Mouse (Mus musculus) kidney, postnatal 0 days (tissue): ENCODE results near the gene Myo7a. TPM values are rescaled to one million over a fixed set of nuclear protein-coding genes. Genes with fewer than 3 reads are reported as not detected.

Experiments used
- ATAC-seq: fragments of 200-750 bp; cut with Nextera tagmentation; replicated peaks from 2 replicates; pipeline ENCODE4 v1.8.0; 2017; ENCODE audit warnings: low read depth, moderate number of reproducible peaks, moderate TSS enrichment, moderate library complexity; ENCODE audit not compliant: low FRiP score
- DNase-seq: peaks from one replicate; pipeline ENCODE4 v3.0.0-alpha.2; 2016; ENCODE audit warnings: low spot score
- H3K27ac ChIP-seq: fragments of 300-500 bp; sonication (generic); 2 replicates; pipeline ENCODE4 v1.5.1; 2014; ENCODE audit warnings: mild to moderate bottlenecking
- H3K27me3 ChIP-seq: fragments of 300-500 bp; sonication (generic); 2 replicates; pipeline ENCODE4 v1.6.1; 2014; ENCODE audit warnings: low read length, mixed read lengths; ENCODE audit not compliant: insufficient read depth
- H3K36me3 ChIP-seq: fragments of 300-500 bp; sonication (generic); 2 replicates; pipeline ENCODE4 v1.6.1; 2014; ENCODE audit warnings: low read length, mixed read lengths; ENCODE audit not compliant: insufficient read depth
- H3K4me1 ChIP-seq: fragments of 300-500 bp; sonication (generic); replicated peaks from 2 replicates; pipeline ENCODE4 v1.6.1; 2014; ENCODE audit warnings: antibody characterized with exemption, low read length, mixed read lengths; ENCODE audit not compliant: insufficient read depth
- H3K4me2 ChIP-seq: fragments of 300-500 bp; sonication (generic); 2 replicates; pipeline ENCODE4 v1.6.1; 2014; ENCODE audit warnings: mild to moderate bottlenecking, low read length, moderate library complexity, mixed read lengths
- H3K4me3 ChIP-seq: fragments of 300-500 bp; sonication (generic); replicated peaks from 2 replicates; pipeline ENCODE4 v1.5.1; 2014; ENCODE audit warnings: low read depth, low read length
- H3K9ac ChIP-seq: fragments of 300-500 bp; sonication (generic); 2 replicates; pipeline ENCODE4 v1.6.1; 2014; ENCODE audit warnings: low read depth, low read length
- H3K9me3 ChIP-seq: fragments of 300-500 bp; sonication (generic); replicated peaks from 2 replicates; pipeline ENCODE4 v1.6.1; 2016; ENCODE audit warnings: low read length, inconsistent platforms, mixed read lengths
- CTCF ChIP-seq: IDR thresholded peaks from 2 replicates; pipeline ENCODE4 v1.5.1; 2016; ENCODE audit warnings: antibody characterized with exemption, low read depth, mild to moderate bottlenecking, moderate library complexity
- WGBS: fragments of 180-500 bp; shearing (Covaris S2); extraction: QIAGEN DNeasy Blood & Tissue Kit; methylation state at CpG from one replicate; pipeline ENCODE4 v1.1.7; 2014; 5-methylcytosine and 5-hydroxymethylcytosine counted together
- polyA plus RNA-seq: library from polyadenylated mRNA; unstranded; fragments of >200 nt; fragmentation: Nextera tagmentation; extraction: Ambion mirVana; gene quantifications from 2 replicates; pipeline ENCODE4 v1.2.1, GENCODE M21; 2015

Myo7a gene
- polyA plus RNA-seq, 1 experiment from 2014 or later, result 7.6 TPM

- DNase-seq, result no peak
- Histone ChIP-seq H3K9ac (no peak overlapping the region), H3K9me3 (no peaks in the 10 kb centered on the region), H3K36me3 (no peaks in the 10 kb centered on the region), H3K27ac (no peak overlapping the region), H3K4me2 (no peak overlapping the region), H3K4me3 (no peak overlapping the region), H3K4me1 (no peaks in the 10 kb centered on the region), H3K27me3 (no peaks in the 10 kb centered on the region)
- 21% methylated on average over 9 of the region's 9 CpGs for WGBS
- TF ChIP-seq CTCF, result no peak
- no peak for ATAC-seq
Observed at GRCm38 (mm10) chr7:98139216-98139615, 19.9 kb upstream of the Myo7a start.

- Histone ChIP-seq H3K4me1 (no peaks in the 10 kb centered on the region), H3K9me3 (no peaks in the 10 kb centered on the region), H3K36me3 (no peaks in the 10 kb centered on the region), H3K9ac (no peak overlapping the region), H3K4me3 (no peak overlapping the region), H3K4me2 (no peak overlapping the region), H3K27ac (no peak overlapping the region), H3K27me3 (no peaks in the 10 kb centered on the region)
- DNase-seq (no peak), ATAC-seq (no peak)
- 22% methylated on average over 2 of the region's 2 CpGs for WGBS
- no peak for TF ChIP-seq CTCF
Observed at GRCm38 (mm10) chr7:98137995-98138394, 18.7 kb upstream of the Myo7a start.

GRCm38 (mm10) chr7:98137583-98137982 is 18.3 kb upstream of the Myo7a start:
- H3K27ac ChIP-seq, result no peak overlapping the region
- no peak overlapping the region for H3K4me2 ChIP-seq
- H3K9me3 ChIP-seq, result no peaks in the 10 kb centered on the region
- H3K36me3 ChIP-seq, result no peaks in the 10 kb centered on the region
- no peak overlapping the region for H3K9ac ChIP-seq
- DNase-seq (no peak), ATAC-seq (no peak)
- no peak overlapping the region for H3K4me3 ChIP-seq
- no peaks in the 10 kb centered on the region for H3K4me1 ChIP-seq
- no peak for TF ChIP-seq CTCF
- 56% methylated on average over 3 of the region's 3 CpGs for WGBS
- no peaks in the 10 kb centered on the region for H3K27me3 ChIP-seq

- WGBS, result 91% methylated on average over 8 of the region's 8 CpGs
- H3K4me3 ChIP-seq, result no peak overlapping the region
- ATAC-seq (no peak), DNase-seq (no peak)
- peaks cover 3% of the 10 kb centered on the region; the same call in 1 of the 2 replicates for H3K36me3 ChIP-seq
- H3K27ac ChIP-seq, result no peak overlapping the region
- H3K9ac ChIP-seq, result no peak overlapping the region
- TF ChIP-seq CTCF, result peak; percentile 33; the same call in 1 of the 2 replicates
- no peaks in the 10 kb centered on the region for H3K9me3 ChIP-seq
- H3K4me1 ChIP-seq, result no peaks in the 10 kb centered on the region
- no peak overlapping the region for H3K4me2 ChIP-seq
- H3K27me3 ChIP-seq, result no peaks in the 10 kb centered on the region
Observed at GRCm38 (mm10) chr7:98131751-98132150, 12.4 kb upstream of the Myo7a start.

- no peaks in the 10 kb centered on the region for H3K4me1 ChIP-seq
- H3K9ac ChIP-seq, result no peak overlapping the region
- H3K27me3 ChIP-seq, result no peaks in the 10 kb centered on the region
- H3K36me3 ChIP-seq, result 0 out of 2 replicates have a peak, but pooled peaks cover 4% of the 10 kb centered on the region
- peak; percentile 68 for TF ChIP-seq CTCF
- H3K9me3 ChIP-seq, result no peaks in the 10 kb centered on the region
- 41% methylated on average over 5 of the region's 5 CpGs for WGBS
- H3K27ac ChIP-seq, result no peak overlapping the region
- H3K4me2 ChIP-seq, result no peak overlapping the region
- H3K4me3 ChIP-seq, result no peak overlapping the region
- no peak for ATAC-seq
- DNase-seq, result peak; percentile 45
Observed at GRCm38 (mm10) chr7:98125473-98125872, 6.1 kb upstream of the Myo7a start.

GRCm38 (mm10) chr7:98124701-98125100 is 5.4 kb upstream of the Myo7a start:
- H3K27me3 ChIP-seq, result no peaks in the 10 kb centered on the region
- no peak overlapping the region for H3K27ac ChIP-seq
- no peak overlapping the region for H3K9ac ChIP-seq
- DNase-seq (no peak), ATAC-seq (no peak)
- no peaks in the 10 kb centered on the region for H3K9me3 ChIP-seq
- no peaks in the 10 kb centered on the region for H3K4me1 ChIP-seq
- H3K4me3 ChIP-seq, result no peak overlapping the region
- no peak overlapping the region for H3K4me2 ChIP-seq
- 41% methylated on average over 5 of the region's 5 CpGs for WGBS
- no peak for TF ChIP-seq CTCF
- H3K36me3 ChIP-seq, result 0 out of 2 replicates have a peak, but pooled peaks cover 4% of the 10 kb centered on the region

GRCm38 (mm10) chr7:98121673-98122072 is 2.3 kb upstream of the Myo7a start:
- H3K4me2 ChIP-seq, result no peak overlapping the region
- H3K36me3 ChIP-seq, result 0 out of 2 replicates have a peak, but pooled peaks cover 4% of the 10 kb centered on the region
- no peak overlapping the region for H3K9ac ChIP-seq
- DNase-seq, result no peak
- 78% methylated on average over 8 of the region's 8 CpGs for WGBS
- H3K27me3 ChIP-seq, result no peaks in the 10 kb centered on the region
- no peak for ATAC-seq
- H3K9me3 ChIP-seq, result no peaks in the 10 kb centered on the region
- H3K4me1 ChIP-seq, result peaks cover 6% of the 10 kb centered on the region
- H3K4me3 ChIP-seq, result no peak overlapping the region
- H3K27ac ChIP-seq, result no peak overlapping the region
- TF ChIP-seq CTCF, result no peak
